Mouse (Mus musculus) colon, adult 2 months (tissue): ENCODE measurements around the gene Vmn2r53. TPM values are rescaled to one million over a fixed set of nuclear protein-coding genes. Genes with fewer than 3 reads are reported as not detected.

Source experiments
- polyA plus RNA-seq: library from polyadenylated mRNA; depleted of rRNA; stranded (reverse); fragments of >200 nt; gene quantifications from 2 replicates; pipeline ENCODE4 v1.2.3, GENCODE M21; 2012; rRNA removed

The Vmn2r53 gene
- polyA plus RNA-seq: not detected in 2 replicates

DNA sequence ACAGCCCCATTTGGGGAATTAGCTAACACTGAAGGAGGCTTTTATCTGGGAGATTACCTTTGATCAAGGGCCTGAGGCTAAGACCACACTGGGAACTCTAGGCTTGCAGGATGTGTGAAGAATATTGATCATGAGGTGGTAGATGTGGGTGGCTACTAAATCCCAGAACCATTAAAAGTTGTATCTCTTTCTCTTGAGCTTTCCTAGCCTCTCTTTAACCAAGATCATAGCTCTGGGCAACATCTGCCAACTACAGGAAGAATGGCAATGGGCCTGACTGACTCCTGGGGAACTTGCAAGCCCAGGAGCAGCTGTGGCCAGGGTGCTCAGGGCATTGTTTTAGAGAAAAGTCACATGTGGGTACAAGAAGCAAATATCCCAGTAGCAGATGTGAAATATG is at the start of gene Vmn2r53:
TSS of gene Vmn2r53 (minus strand) at position 101 of the 400 bp plus-strand sequence.

DNA sequence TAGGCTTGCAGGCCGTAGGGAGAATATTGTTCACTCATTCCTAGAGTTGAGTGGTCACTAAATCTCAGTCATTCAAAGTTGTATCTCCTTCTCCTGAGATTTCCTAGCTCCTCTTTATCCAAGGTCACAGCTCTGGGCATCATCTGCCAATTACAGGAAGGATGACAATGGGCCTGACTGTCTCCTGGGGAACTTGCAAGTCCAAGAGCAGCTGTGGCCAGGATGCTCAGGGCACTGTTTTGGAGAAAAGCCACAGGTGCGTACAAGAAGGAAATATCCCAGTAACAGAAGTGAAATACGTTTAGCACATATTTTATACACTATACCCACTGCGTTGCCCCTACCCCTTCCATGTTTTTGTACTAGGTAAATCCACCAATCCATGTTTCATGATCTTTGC is 31.6 kb upstream of the Vmn2r53 start, which contains the start of gene Vmn2r54:
TSS of gene Vmn2r54 (minus strand) at position 101 of the 400 bp plus-strand sequence.

Other genes starting within 250 kb of the Vmn2r53 start
- gene Vmn1r84, start 239.5 kb downstream of the Vmn2r53 start, polyA plus RNA-seq: not detected in 2 replicates
- 0.30 and 0.47 TPM in 2 replicates for gene Zfp551, start 186.0 kb downstream of the Vmn2r53 start, polyA plus RNA-seq
- gene Zfp606, start 130.5 kb downstream of the Vmn2r53 start, polyA plus RNA-seq: 2.7 and 3.1 TPM in 2 replicates
- gene 2900092C05Rik, start 96.3 kb downstream of the Vmn2r53 start, polyA plus RNA-seq: not detected in 2 replicates
- not detected in 2 replicates for gene Vmn2r54, start 31.5 kb upstream of the Vmn2r53 start, polyA plus RNA-seq
- not detected in 2 replicates for gene Vmn2r55, start 76.2 kb upstream of the Vmn2r53 start, polyA plus RNA-seq
- gene Vmn2r56, start 126.2 kb upstream of the Vmn2r53 start, polyA plus RNA-seq: not detected in 2 replicates
- gene Zscan18, start 194.8 kb upstream of the Vmn2r53 start, polyA plus RNA-seq: 0.37 and 0.43 TPM in 2 replicates
- 0.41 and 0.47 TPM in 2 replicates for gene Zfp329, start 210.1 kb upstream of the Vmn2r53 start, polyA plus RNA-seq
- 7.0 and 8.6 TPM in 2 replicates for gene Zfp110, start 226.0 kb upstream of the Vmn2r53 start, polyA plus RNA-seq